8 mouse cellular contexts compared by ENCODE assay signal in the genomic region with DNA sequence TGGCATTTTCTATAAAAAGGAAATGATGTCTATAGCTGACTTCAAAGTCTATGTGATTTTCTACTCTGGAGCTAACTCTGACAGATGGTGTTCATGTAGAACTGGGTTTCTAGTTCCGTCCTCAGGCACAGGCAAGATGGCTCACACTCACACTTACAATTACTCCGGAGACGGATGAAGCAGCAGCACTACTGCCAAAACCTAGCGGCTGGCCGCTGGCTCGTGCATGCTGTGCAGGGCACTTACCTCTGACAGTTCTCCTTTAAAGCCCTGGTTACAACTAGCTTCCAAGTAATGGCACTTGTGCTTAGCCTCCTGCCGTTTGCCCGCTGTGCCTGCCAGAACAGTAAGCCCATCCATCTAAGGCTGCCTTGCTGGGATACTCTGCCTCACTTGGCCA. TPM values are rescaled to one million over a fixed set of nuclear protein-coding genes. Genes with fewer than 3 reads are reported as not detected.
DNase-seq lines count a peak whose midpoint lies in the region.

No protein-coding gene starts in this region.

- peak; percentile 12 for DNase-seq in Muller cell, postnatal 12 days (ENCODE audit: inconsistent ontology term)
- peak; percentile 42 for DNase-seq in brain, embryonic 18.5 days (ENCODE audit: low read depth, low spot score)
- DNase-seq in frontal cortex, postnatal 14 days (ENCODE audit: low spot score in 2 of 2), result peak; percentile 54
- peak; percentile 45 to 57 for DNase-seq in layer of hippocampus, postnatal 36 days
- no peak for DNase-seq in adrenal gland, adult 2 months
- DNase-seq in lung, postnatal 10 days, result no peak
- DNase-seq in retina, embryonic 14.5 days (ENCODE audit: low spot score), result no peak
- no peak for DNase-seq in adipocyte (ENCODE audit: low spot score)

RNA-seq across cellular contexts. Expression of a gene that starts 47.7 kb away (rescaled TPM):
- total RNA-seq in layer of hippocampus, postnatal 36 days (2021), result 10 to 100 TPM; 37.1 to 40.5 TPM
- 10 to 100 TPM in 1 of 2 experiments, 1 to 10 TPM in 1; 6.5 to 15.7 TPM for total RNA-seq in adrenal gland, adult 2 months (2021)
- polyA plus RNA-seq in adrenal gland, adult 2 months (2012; rRNA removed), result 1.4 and 2.2 TPM in 2 replicates

Comparison
In these comparisons a context has a peak if more than half of its experiments do, and no peak if none do; other contexts are left out.
1. DNase-seq: peak in Muller cell, postnatal 12 days (single experiment), brain, embryonic 18.5 days (single experiment), frontal cortex, postnatal 14 days (2 of 2) and layer of hippocampus, postnatal 36 days (2 of 2); none in adrenal gland, adult 2 months (single experiment), lung, postnatal 10 days (single experiment), retina, embryonic 14.5 days (single experiment) and adipocyte (single experiment).